ENCODE assay signal across 22 mouse cellular contexts in the genomic region with DNA sequence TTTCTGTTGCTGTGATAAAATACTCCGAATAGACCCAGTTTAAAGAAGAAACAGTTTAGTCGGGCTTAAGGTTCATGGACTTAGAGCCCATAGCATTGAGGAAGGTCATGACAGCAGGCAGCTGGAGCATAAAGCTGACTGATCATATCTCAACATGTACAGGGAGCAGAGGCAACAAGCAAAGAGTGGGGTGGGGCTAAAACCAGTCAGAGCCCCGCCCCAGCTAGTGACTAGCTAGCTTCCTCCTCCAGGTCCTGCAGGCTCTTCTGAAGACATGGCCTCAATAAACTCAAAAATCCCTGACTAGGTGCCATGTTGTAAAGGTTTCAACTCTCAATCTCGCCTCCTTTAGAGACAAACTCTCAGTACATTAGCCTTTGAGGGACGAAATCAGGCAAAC. TPM values are rescaled to one million over a fixed set of nuclear protein-coding genes. Genes with fewer than 3 reads are reported as not detected.
DNase-seq lines count a peak whose midpoint lies in the region; ATAC-seq and TF ChIP-seq lines count a peak whose summit lies in the region.
"Had no signal": no experiment of that assay in that cellular context is flagged by ENCODE, and none has a peak within 500 bp of the region (broad histone marks: within the 10 kb centered on the region; RNA-seq: fewer than 3 reads in every experiment).

No protein-coding gene starts in this region.

- H3K4me2 ChIP-seq in lung, embryonic 14.5 days: no peak overlapping the region
- no peak overlapping the region for H3K4me2 ChIP-seq in liver, embryonic 16.5 days (ENCODE audit: low read depth, low read length)
- no peak overlapping the region for H3K4me2 ChIP-seq in midbrain, embryonic 14.5 days (ENCODE audit: low read length)
- H3K4me2 ChIP-seq: hindbrain, embryonic 14.5 days; liver, embryonic 15.5 days; midbrain, embryonic 11.5 days had no signal

- peak; percentile 3 for DNase-seq in lung, embryonic 14.5 days
- no peak for DNase-seq in lung, postnatal 4 days
- no peak for DNase-seq in midbrain, embryonic 14.5 days
- DNase-seq in right cerebral cortex, postnatal 10 days (ENCODE audit: low spot score in 2 of 2): no peak
- no peak for DNase-seq in thymus, postnatal 0 days (ENCODE audit: low spot score)
- DNase-seq: adrenal gland, postnatal 10 days; B cell, adult 2 months; cerebellum, adult 8-10 months; gastrocnemius, postnatal 25 days; heart, adult 2 months; kidney, adult 9 months; kidney, postnatal 14 days; lung, postnatal 14 days; right cerebral cortex, postnatal 14 days had no signal

- no peaks in the 10 kb centered on the region for H3K9me3 ChIP-seq in lung, embryonic 14.5 days (ENCODE audit: low read depth, low read length)
- no peaks in the 10 kb centered on the region for H3K9me3 ChIP-seq in liver, embryonic 16.5 days (replicated peaks; ENCODE audit: control insufficient read depth, low read length)
- H3K9me3 ChIP-seq in midbrain, embryonic 14.5 days (ENCODE audit: control insufficient read depth, low read length): no peaks in the 10 kb centered on the region
- H3K9me3 ChIP-seq: liver, embryonic 15.5 days had no signal

- no peak overlapping the region for H3K4me3 ChIP-seq in lung, embryonic 14.5 days (ENCODE audit: low read depth, low read length)
- H3K4me3 ChIP-seq in liver, embryonic 16.5 days (ENCODE audit: low read depth, low read length): no peak overlapping the region
- no peak overlapping the region for H3K4me3 ChIP-seq in midbrain, embryonic 14.5 days (replicated peaks; ENCODE audit: low read depth, low read length)
- H3K4me3 ChIP-seq: heart, adult 2 months; layer of hippocampus, adult 2 months; liver, embryonic 15.5 days had no signal

- H3K4me1 ChIP-seq in lung, embryonic 14.5 days (ENCODE audit: insufficient read depth): no peaks in the 10 kb centered on the region
- H3K4me1 ChIP-seq in liver, embryonic 16.5 days (ENCODE audit: control insufficient read depth, low read depth, low read length): no peaks in the 10 kb centered on the region
- H3K4me1 ChIP-seq in midbrain, embryonic 14.5 days (ENCODE audit: control insufficient read depth, insufficient read depth, low read length): no peaks in the 10 kb centered on the region
- H3K4me1 ChIP-seq: liver, embryonic 15.5 days had no signal

- no peak overlapping the region for H3K27ac ChIP-seq in lung, embryonic 14.5 days (ENCODE audit: low read depth)
- H3K27ac ChIP-seq in liver, embryonic 16.5 days (ENCODE audit: low read length): no peak overlapping the region
- H3K27ac ChIP-seq in midbrain, embryonic 14.5 days (replicated peaks; ENCODE audit: low read depth, low read length): no peak overlapping the region
- H3K27ac ChIP-seq: heart, adult 2 months; hindbrain, embryonic 14.5 days; layer of hippocampus, adult 2 months; liver, embryonic 15.5 days had no signal

- no peaks in the 10 kb centered on the region for H3K27me3 ChIP-seq in lung, embryonic 14.5 days (ENCODE audit: insufficient read depth, low read length)
- no peaks in the 10 kb centered on the region for H3K27me3 ChIP-seq in liver, embryonic 16.5 days (ENCODE audit: control insufficient read depth, insufficient read depth, low read depth, low read length)
- no peaks in the 10 kb centered on the region for H3K27me3 ChIP-seq in midbrain, embryonic 14.5 days (ENCODE audit: control insufficient read depth, insufficient read depth, low read length)
- H3K27me3 ChIP-seq: CH12.LX; liver, embryonic 15.5 days had no signal

- ATAC-seq in lung, embryonic 14.5 days (ENCODE audit: insufficient read depth): no peak
- peak; percentile 62 for ATAC-seq in common myeloid progenitor, adult 5-6 weeks (replicated peaks; ENCODE audit: low read depth, poor library complexity, severe bottlenecking)
- ATAC-seq in liver, embryonic 16.5 days (ENCODE audit: low read depth): 0 out of 2 replicates have a peak, but pooled peaks have one; percentile 47
- no peak for ATAC-seq in midbrain, embryonic 14.5 days (ENCODE audit: low FRiP score, low TSS enrichment)
- ATAC-seq: inflammation-experienced regulatory T-cells, adult 6 months had no signal

- no peak overlapping the region for H3K9ac ChIP-seq in lung, embryonic 14.5 days
- no peak overlapping the region for H3K9ac ChIP-seq in liver, embryonic 16.5 days (ENCODE audit: low read depth, low read length)
- no peak overlapping the region for H3K9ac ChIP-seq in midbrain, embryonic 14.5 days (replicated peaks; ENCODE audit: low read length)
- H3K9ac ChIP-seq: hindbrain, embryonic 14.5 days; liver, embryonic 15.5 days had no signal

- no peak for TF ChIP-seq CTCF in lung, embryonic 14.5 days (IDR thresholded peaks at IDR 0.05; ENCODE audit: low read depth)

- H3K36me3 ChIP-seq in lung, embryonic 14.5 days (ENCODE audit: insufficient read depth): no peaks in the 10 kb centered on the region
- no peaks in the 10 kb centered on the region for H3K36me3 ChIP-seq in liver, embryonic 16.5 days (ENCODE audit: control insufficient read depth, insufficient read depth)
- no peaks in the 10 kb centered on the region for H3K36me3 ChIP-seq in midbrain, embryonic 14.5 days (ENCODE audit: control insufficient read depth, insufficient read depth, low read length)
- H3K36me3 ChIP-seq: liver, embryonic 15.5 days had no signal

- 80% methylated on average over 5 of the region's 5 CpGs for WGBS in lung, embryonic 14.5 days
- 44% methylated on average over 5 of the region's 5 CpGs for WGBS in liver, embryonic 16.5 days (ENCODE audit: insufficient replicate concordance)
- 88% methylated on average over 5 of the region's 5 CpGs for WGBS in midbrain, embryonic 14.5 days

RNA-seq across cellular contexts. Expression of a gene that starts 25.5 kb away (rescaled TPM):
- polyA plus RNA-seq in lung, embryonic 14.5 days (2014; fragmentation: Nextera tagmentation; extraction: Ambion mirVana): 4.5 and 4.7 TPM in 2 replicates
- 4.9 and 8.7 TPM in 2 replicates for total RNA-seq in common myeloid progenitor, adult 5-6 weeks (2017)
- 0.40 and 0.44 TPM in 2 replicates for polyA plus RNA-seq in liver, embryonic 16.5 days (2015; fragmentation: Nextera tagmentation; extraction: Ambion mirVana)
- 10.9 and 12.3 TPM in 2 replicates for polyA plus RNA-seq in midbrain, embryonic 14.5 days (2014; fragmentation: Nextera tagmentation; extraction: Ambion mirVana)
- 1.6 TPM in 2 replicates for polyA plus RNA-seq in thymus, postnatal 0 days (2015; fragmentation: Nextera tagmentation; extraction: Ambion mirVana)

Comparison
In these comparisons a context has a peak if more than half of its experiments do, and no peak if none do; other contexts are left out.
1. ATAC-seq: peak in common myeloid progenitor, adult 5-6 weeks (single experiment) and liver, embryonic 16.5 days (single experiment); none in lung, embryonic 14.5 days (single experiment) and midbrain, embryonic 14.5 days (single experiment).